Mouse (Mus musculus) testis, adult 2 months (tissue): Measurements from ENCODE around the gene 3110082J24Rik.

Experiments
- CTCF ChIP-seq: fragments of 200-500 bp; IDR thresholded peaks from 2 replicates; pipeline ENCODE4 v1.5.1; 2012; ENCODE audit warnings: low read depth, mild to moderate bottlenecking, inconsistent platforms, low read length, moderate library complexity; ENCODE audit not compliant: control insufficient read depth, insufficient read depth, insufficient replicate concordance
- POLR2A ChIP-seq: fragments of 200-500 bp; IDR thresholded peaks from 2 replicates; pipeline ENCODE4 v1.6.1; 2012; ENCODE audit warnings: low read depth, mild to moderate bottlenecking, inconsistent platforms, low read length, moderate library complexity; ENCODE audit not compliant: control insufficient read depth

DNA sequence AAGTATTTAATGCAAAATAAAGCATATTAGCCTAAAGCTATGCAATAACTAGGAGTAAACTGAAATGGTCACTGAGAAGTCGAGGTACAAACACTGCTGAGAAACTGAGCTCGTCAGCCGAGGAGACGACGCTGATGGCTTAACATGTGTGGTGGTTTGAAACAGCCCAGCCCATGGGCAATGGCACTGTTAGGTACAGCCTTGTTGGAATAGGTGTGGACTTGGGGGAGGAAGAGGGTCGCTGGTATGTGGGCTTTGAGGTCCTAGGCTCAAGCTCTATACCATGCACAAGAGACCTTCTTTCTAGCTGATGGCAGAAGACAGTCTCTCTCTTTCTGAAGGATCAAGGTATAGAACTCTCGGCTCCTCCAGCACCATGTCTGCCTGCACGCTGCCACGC, 31.4 kb upstream of the 3110082J24Rik start:
- no peak for TF ChIP-seq POLR2A
- TF ChIP-seq CTCF, result no peak
